Mouse (Mus musculus) kidney, adult 2 months (tissue): ENCODE data around the gene Bcar3.

Experiments
- CTCF ChIP-seq: fragments of 200-500 bp; conservative IDR thresholded peaks from 2 replicates; pipeline ENCODE4 v1.5.1; 2011; ENCODE audit warnings: low read depth, mild to moderate bottlenecking, control low read depth, low read length, moderate library complexity, mixed read lengths; ENCODE audit not compliant: insufficient read depth, insufficient read length
- POLR2A ChIP-seq: fragments of 200-500 bp; IDR thresholded peaks from one replicate; pipeline ENCODE4 v1.6.1; 2011; ENCODE audit warnings: low read depth, low read length, control low read depth

GRCm38 (mm10) chr3:122484301-122484700 lies 190.4 kb downstream of the Bcar3 start:
- TF ChIP-seq CTCF (no peak), POLR2A (no peak)
